Mouse (Mus musculus) heart, adult 2 months (tissue): ENCODE data around the gene Gm9958. TPM values are rescaled to one million over a fixed set of nuclear protein-coding genes. Genes with fewer than 3 reads are reported as not detected.

Experiments
- DNase-seq, 2 experiments: peaks; one replicate each; pipeline ENCODE4 v3.0.0; 2021
- H3K27ac ChIP-seq: fragments of 200-600 bp; 2 replicates; pipeline ENCODE4 v1.8.1; 2022
- H3K27me3 ChIP-seq: fragments of 200-500 bp; 2 replicates; pipeline ENCODE4 v1.6.1; 2012; ENCODE audit warnings: mild to moderate bottlenecking, low read length, inconsistent platforms, mixed read lengths; ENCODE audit not compliant: control insufficient read depth, insufficient read depth
- H3K36me3 ChIP-seq: fragments of 200-500 bp; 2 replicates; pipeline ENCODE4 v1.6.1; 2012; ENCODE audit warnings: low read length, inconsistent platforms; ENCODE audit not compliant: control insufficient read depth, insufficient read depth
- H3K4me1 ChIP-seq: fragments of 200-500 bp; 2 replicates; pipeline ENCODE4 v1.6.1; 2011; ENCODE audit warnings: low read length; ENCODE audit not compliant: control insufficient read depth, insufficient read depth
- H3K4me3 ChIP-seq: fragments of 200-600 bp; 2 replicates; pipeline ENCODE4 v1.8.1; 2022
- H3K79me2 ChIP-seq: fragments of 200-500 bp; replicated peaks from 2 replicates; pipeline ENCODE4 v1.6.1; 2012; ENCODE audit warnings: mild to moderate bottlenecking, inconsistent platforms, low read length, moderate library complexity, mixed read lengths; ENCODE audit not compliant: control insufficient read depth, insufficient read depth
- H3K9ac ChIP-seq: fragments of 200-500 bp; 2 replicates; pipeline ENCODE4 v1.6.1; 2012; ENCODE audit warnings: low read depth, mild to moderate bottlenecking, control low read depth, inconsistent platforms, low read length, mixed read lengths
- CTCF ChIP-seq: fragments of 200-600 bp; IDR thresholded peaks from 2 replicates; pipeline ENCODE4 v1.8.1; 2022; ENCODE audit warnings: antibody characterized with exemption, mild to moderate bottlenecking, moderate library complexity
- EP300 ChIP-seq: fragments of 200-500 bp; IDR thresholded peaks from 2 replicates; pipeline ENCODE4 v1.6.1; 2011; ENCODE audit warnings: low read depth, low read length, control low read depth; ENCODE audit not compliant: insufficient read depth
- POLR2A ChIP-seq: fragments of 200-500 bp; IDR thresholded peaks from 2 replicates; pipeline ENCODE4 v1.6.1; 2011; ENCODE audit warnings: mild to moderate bottlenecking, low read depth, low read length, control low read depth; ENCODE audit not compliant: insufficient read depth
- WGBS: fragments of 180-500 bp; shearing (Covaris S2); methylation state at CpG from one replicate; pipeline ENCODE4 v1.1.7; 2018; 5-methylcytosine and 5-hydroxymethylcytosine counted together
- intact Hi-C: fragments of 180-260 bp; cut with DNase I; formaldehyde crosslinking; loops from one replicate; pipeline ENCODE4 v1.15.1; 2025
- polyA plus RNA-seq: library from polyadenylated mRNA; depleted of rRNA; stranded (reverse); fragments of >200 nt; gene quantifications from 2 replicates; pipeline ENCODE4 v1.2.3, GENCODE M21; 2012
- total RNA-seq, 2 experiments: library from RNA; stranded (reverse); gene quantifications; 2 replicates each; pipeline ENCODE4 v1.2.3; 2021

Gm9958 gene
- total and polyA plus RNA-seq, 3 experiments, result 0.57 to 0.89 (median 0.61) TPM

DNA sequence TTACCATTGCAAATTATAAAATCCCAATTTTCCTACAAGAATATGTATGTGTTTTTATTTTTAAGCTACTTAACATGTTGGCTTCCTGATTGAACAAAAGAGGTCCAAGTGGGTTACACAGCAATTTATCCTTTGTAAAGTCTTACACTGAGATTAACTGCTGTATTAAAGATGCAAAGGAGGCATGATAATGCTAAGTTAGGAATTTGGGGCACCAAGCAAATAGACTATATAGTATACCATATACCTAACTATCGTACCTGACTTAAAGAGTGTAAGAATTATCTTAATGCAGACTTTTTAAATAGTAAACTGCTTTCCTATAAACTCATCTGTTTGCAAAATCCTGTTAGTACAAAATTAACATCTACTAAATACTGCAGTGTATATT, 27.1 kb upstream of the Gm9958 start:
- Histone ChIP-seq H3K27ac (peak overlapping the region; percentile 1), H3K79me2 (no peaks in the 10 kb centered on the region), H3K4me3 (peak overlapping the region; percentile 44), H3K9ac (no peak overlapping the region), H3K4me1 (peaks cover 4% of the 10 kb centered on the region), H3K36me3 (peaks cover 12% of the 10 kb centered on the region), H3K27me3 (no peaks in the 10 kb centered on the region)
- intact Hi-C loops, result loop anchor here (2.0 kb wide), 1 partner anchor 27 kb away; the partner anchor contains the start of genes Ankrd17 and Gm9958
- TF ChIP-seq EP300 (no peak), CTCF (no peak), POLR2A (no peak)
- WGBS, result 76% methylated on average over 1 of the region's 1 CpGs
- no peak for DNase-seq

DNA sequence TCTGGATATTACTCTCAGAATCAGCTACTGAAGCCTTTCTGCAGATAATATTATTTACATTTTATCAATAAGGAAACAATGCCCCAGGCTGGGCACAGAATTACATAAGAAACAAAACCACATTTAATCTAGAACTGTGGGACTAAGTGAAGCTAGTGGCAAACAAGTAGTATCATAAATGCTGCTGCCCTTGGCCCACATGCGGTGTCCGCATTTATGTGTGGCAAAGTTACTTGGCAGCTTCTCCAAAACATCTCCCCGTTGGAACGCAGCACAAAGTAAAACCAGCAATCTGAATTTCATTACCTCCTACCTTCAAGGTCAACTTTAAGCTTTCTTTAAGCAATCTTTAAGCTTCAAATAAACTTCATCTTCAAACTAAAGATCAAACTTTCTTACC, 26.2 kb upstream of the Gm9958 start:
- intact Hi-C loops, result no loop called here
- DNase-seq, result peak in 1 of 2 experiments; percentile 12
- Histone ChIP-seq H3K27ac (peak overlapping the region; percentile 55), H3K27me3 (no peaks in the 10 kb centered on the region), H3K4me1 (peaks cover 4% of the 10 kb centered on the region), H3K79me2 (no peaks in the 10 kb centered on the region), H3K9ac (no peak overlapping the region), H3K36me3 (peaks cover 12% of the 10 kb centered on the region), H3K4me3 (no peak overlapping the region)
- WGBS, result 38% methylated on average over 4 of the region's 4 CpGs
- TF ChIP-seq CTCF (no peak), POLR2A (no peak), EP300 (no peak)

DNA sequence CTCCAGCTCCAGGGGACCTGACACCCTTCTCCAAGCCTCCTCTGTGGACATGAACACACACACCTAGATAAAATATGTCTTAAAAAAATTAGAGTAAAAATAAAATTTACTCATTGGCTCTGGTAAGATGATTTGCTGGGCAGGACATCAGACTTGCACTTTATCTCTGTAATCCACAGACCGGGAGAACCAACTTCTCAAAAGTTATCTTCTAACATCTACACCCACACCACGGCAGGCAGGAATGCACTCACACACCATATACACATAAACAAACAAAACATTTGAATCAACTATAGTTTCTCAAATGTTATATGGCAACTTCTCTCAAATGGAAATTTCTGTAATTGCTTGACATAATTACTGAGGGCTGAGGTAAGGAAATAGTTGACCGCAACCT, 20.1 kb upstream of the Gm9958 start:
- 0 out of 2 replicates have a peak, but pooled peaks cover 2% of the 10 kb centered on the region for H3K79me2 ChIP-seq
- no peak overlapping the region for H3K27ac ChIP-seq
- peaks cover 6% of the 10 kb centered on the region for H3K36me3 ChIP-seq
- H3K27me3 ChIP-seq, result no peaks in the 10 kb centered on the region
- no peak overlapping the region for H3K9ac ChIP-seq
- intact Hi-C loops, result no loop called here
- DNase-seq, result no peak
- WGBS, result 88% methylated on average over 3 of the region's 3 CpGs
- peaks cover 1% of the 10 kb centered on the region for H3K4me1 ChIP-seq
- TF ChIP-seq EP300 (no peak), POLR2A (no peak), CTCF (no peak)
- H3K4me3 ChIP-seq, result no peak overlapping the region

DNA sequence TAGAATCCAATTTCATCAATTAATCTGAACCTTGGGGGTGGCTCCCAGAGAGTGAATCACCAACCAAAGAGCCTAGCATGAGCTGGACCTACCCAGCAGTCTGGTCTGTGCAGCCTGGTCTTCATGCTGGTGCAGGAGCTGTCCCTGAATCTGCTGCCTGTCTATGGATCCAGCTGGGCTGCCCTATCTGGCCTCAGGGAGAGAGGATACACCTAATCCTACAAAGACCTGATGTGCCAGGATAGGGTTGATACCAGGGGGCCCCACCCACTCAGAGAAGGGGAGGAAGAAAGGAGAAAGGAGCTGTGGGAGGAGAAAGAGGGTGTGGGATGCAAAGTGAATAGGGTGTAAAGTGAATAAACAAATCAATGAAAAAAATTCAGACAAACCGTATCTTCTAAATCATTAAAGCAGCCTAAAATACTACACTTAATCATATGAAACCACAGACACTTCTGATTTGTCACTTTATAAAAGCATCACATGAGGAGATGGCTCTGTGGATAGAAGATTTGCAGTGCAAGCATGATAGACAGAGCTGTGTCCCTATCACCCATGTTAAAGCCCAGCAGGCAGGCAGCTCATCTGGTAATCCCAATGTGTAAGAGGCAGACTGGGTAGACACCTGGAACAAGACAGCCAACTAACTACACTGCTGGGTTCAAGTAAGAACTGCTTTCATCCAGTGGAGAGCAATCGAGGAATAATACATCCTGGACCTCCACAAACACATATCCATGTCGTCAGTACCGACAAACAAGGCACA, 13.3 kb upstream of the Gm9958 start:
- TF ChIP-seq EP300 (no peak), CTCF (no peak), POLR2A (no peak)

DNA sequence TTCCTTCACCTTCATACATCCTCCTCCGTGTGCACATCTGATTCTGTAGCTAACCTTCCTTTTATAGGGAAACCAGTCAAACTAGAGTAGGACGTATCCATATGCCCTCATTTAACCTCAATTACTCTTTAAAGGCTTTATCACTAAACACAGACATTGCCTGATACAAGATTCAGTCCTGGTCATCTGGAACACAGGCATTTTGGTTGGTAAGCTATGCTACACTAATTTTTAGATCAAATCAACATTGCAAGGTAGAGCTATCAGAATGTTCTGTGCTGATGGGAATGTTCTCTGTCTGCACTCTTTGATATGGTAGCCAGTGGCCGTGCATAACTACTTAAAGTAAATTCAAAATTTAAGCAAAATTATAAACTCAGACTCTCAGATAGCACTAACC, 11.2 kb upstream of the Gm9958 start:
- no peak for TF ChIP-seq POLR2A
- TF ChIP-seq EP300, result no peak
- TF ChIP-seq CTCF, result no peak
- WGBS, result 73% methylated on average over 3 of the region's 3 CpGs

More for the DNA sequence above, 13.3 kb upstream of the Gm9958 start:
- H3K27ac ChIP-seq, result no peak overlapping the region
- H3K79me2 ChIP-seq, result peaks cover 10% of the 10 kb centered on the region
- peaks cover 6% of the 10 kb centered on the region for H3K4me1 ChIP-seq
- no peak overlapping the region for H3K9ac ChIP-seq
- intact Hi-C loops, result no loop called here
- no peaks in the 10 kb centered on the region for H3K27me3 ChIP-seq
- DNase-seq, result no peak
- peaks cover 30% of the 10 kb centered on the region for H3K36me3 ChIP-seq
- WGBS, result 81% methylated on average over 4 of the region's 4 CpGs
- no peak overlapping the region for H3K4me3 ChIP-seq

DNA sequence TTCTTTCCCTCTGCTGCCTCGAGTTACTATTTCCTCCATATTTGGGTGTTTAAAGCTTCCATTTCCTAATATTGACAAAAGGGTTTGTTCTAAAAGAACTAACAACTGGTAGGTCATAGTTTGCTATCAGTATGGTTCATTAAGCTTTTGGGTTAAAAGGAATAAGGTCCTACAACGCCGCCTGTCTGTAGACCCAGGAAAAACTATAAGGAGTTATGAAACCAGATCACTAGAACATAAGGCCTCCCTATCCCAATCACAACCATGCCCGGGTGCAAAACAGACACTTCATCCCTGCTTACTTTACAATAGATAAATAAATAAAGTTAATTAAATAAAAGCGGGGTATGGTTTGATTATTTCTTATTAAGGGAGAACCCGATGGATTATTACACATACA, 2.5 kb upstream of the Gm9958 start:
- Histone ChIP-seq H3K36me3 (peaks cover 32% of the 10 kb centered on the region), H3K79me2 (peaks cover 4% of the 10 kb centered on the region), H3K27ac (peak overlapping the region; percentile 98), H3K4me3 (peak overlapping the region; percentile 94), H3K4me1 (peaks cover 9% of the 10 kb centered on the region), H3K9ac (no peak overlapping the region; the same call in 1 of the 2 replicates), H3K27me3 (no peaks in the 10 kb centered on the region)
- under 1% methylated on average over 6 of the region's 6 CpGs for WGBS
- intact Hi-C loops, result loop anchor here (2.0 to 5.0 kb wide), 2 partner anchors 82 to 1773 kb away; partner anchors contain the start of gene Uso1
- DNase-seq, result peak; percentile 57 to 63
- peak; percentile 88 for TF ChIP-seq CTCF
- TF ChIP-seq POLR2A, result no peak

More for the DNA sequence above, 11.2 kb upstream of the Gm9958 start:
- Histone ChIP-seq H3K79me2 (peaks cover 8% of the 10 kb centered on the region), H3K4me1 (peaks cover 5% of the 10 kb centered on the region), H3K4me3 (no peak overlapping the region), H3K9ac (no peak overlapping the region), H3K27me3 (no peaks in the 10 kb centered on the region), H3K27ac (no peak overlapping the region), H3K36me3 (peaks cover 36% of the 10 kb centered on the region)
- intact Hi-C loops, result no loop called here
- no peak for DNase-seq
